Mouse (Mus musculus): ENCODE data around the gene Herpud2.

Gene Herpud2

GRCm38 (mm10) chr9:25151611-25152241 is at the start of gene Herpud2:
TSS of gene Herpud2 (minus strand) at chr9:25151820.
- peak; percentile 95 for DNase-seq (ENCODE audit: low read depth)

GRCm38 (mm10) chr9:25200987-25201386 is 49.4 kb upstream of the Herpud2 start:
- no peak for DNase-seq (ENCODE audit: low read depth)

- DNase-seq (ENCODE audit: low read depth): no peak
These were observed 48.5 kb upstream of the Herpud2 start for GRCm38 (mm10) chr9:25200148-25200547.

GRCm38 (mm10) chr9:25196746-25197145 is 45.1 kb upstream of the Herpud2 start:
- peak; percentile 84 for DNase-seq (ENCODE audit: low read depth)

- peak; percentile 72 for DNase-seq (ENCODE audit: low read depth)
These were observed 40.0 kb upstream of the Herpud2 start for GRCm38 (mm10) chr9:25191612-25192011.

GRCm38 (mm10) chr9:25186501-25186900 is 34.9 kb upstream of the Herpud2 start:
- DNase-seq (ENCODE audit: low read depth): peak; percentile 88

- DNase-seq (ENCODE audit: low read depth): peak; percentile 83
These were observed 34.2 kb upstream of the Herpud2 start for GRCm38 (mm10) chr9:25185854-25186253.

- DNase-seq (ENCODE audit: low read depth): peak; percentile 66
These were observed 33.0 kb upstream of the Herpud2 start for GRCm38 (mm10) chr9:25184606-25185005.

- no peak for DNase-seq (ENCODE audit: low read depth)
These were observed 26.4 kb upstream of the Herpud2 start for GRCm38 (mm10) chr9:25178066-25178465.

GRCm38 (mm10) chr9:25177201-25177600 is 25.6 kb upstream of the Herpud2 start:
- no peak for DNase-seq (ENCODE audit: low read depth)

GRCm38 (mm10) chr9:25176562-25176961 is 24.9 kb upstream of the Herpud2 start:
- no peak for DNase-seq (ENCODE audit: low read depth)

- no peak for DNase-seq (ENCODE audit: low read depth)
These were observed 24.4 kb upstream of the Herpud2 start for GRCm38 (mm10) chr9:25175978-25176377.

- DNase-seq (ENCODE audit: low read depth): no peak
These were observed 23.4 kb upstream of the Herpud2 start for GRCm38 (mm10) chr9:25175039-25175442.

GRCm38 (mm10) chr9:25174614-25175013 is 23.0 kb upstream of the Herpud2 start:
- no peak for DNase-seq (ENCODE audit: low read depth)

- DNase-seq (ENCODE audit: low read depth): no peak
These were observed 21.6 kb upstream of the Herpud2 start for GRCm38 (mm10) chr9:25173171-25173570.

GRCm38 (mm10) chr9:25169626-25170025 is 18.0 kb upstream of the Herpud2 start:
- no peak for DNase-seq (ENCODE audit: low read depth)

- DNase-seq (ENCODE audit: low read depth): peak; percentile 97
These were observed 16.0 kb upstream of the Herpud2 start for GRCm38 (mm10) chr9:25167458-25168084.

- no peak for DNase-seq (ENCODE audit: low read depth)
These were observed 6.6 kb upstream of the Herpud2 start for GRCm38 (mm10) chr9:25158218-25158617.

- peak; percentile 62 for DNase-seq (ENCODE audit: low read depth)
These were observed 4.8 kb upstream of the Herpud2 start for GRCm38 (mm10) chr9:25156377-25156776.

- DNase-seq (ENCODE audit: low read depth): no peak
These were observed 1.4 kb upstream of the Herpud2 start for GRCm38 (mm10) chr9:25153066-25153465.

- no peak for DNase-seq (ENCODE audit: low read depth)
These were observed 837 bp upstream of the Herpud2 start for GRCm38 (mm10) chr9:25152457-25152856.

- DNase-seq (ENCODE audit: low read depth): no peak
These were observed 619 bp downstream of the Herpud2 start for GRCm38 (mm10) chr9:25150791-25151610.

- peak; percentile 20 for DNase-seq (ENCODE audit: low read depth)
These were observed 2.9 kb downstream of the Herpud2 start for GRCm38 (mm10) chr9:25148767-25149166.
